ENCODE assay signal across 8 mouse cellular contexts in genomic region chr11:106770195-106770974, GRCm38 (mm10). TPM values are rescaled to one million over a fixed set of nuclear protein-coding genes. Genes with fewer than 3 reads are reported as not detected.
DNase-seq lines count a peak whose midpoint lies in the region; ATAC-seq and TF ChIP-seq lines count a peak whose summit lies in the region.

No protein-coding gene starts in this region.

- no peak overlapping the region for H3K9ac ChIP-seq in forebrain, postnatal 0 days
- no peak overlapping the region for H3K9ac ChIP-seq in forebrain, embryonic 12.5 days

- no peaks in the 10 kb centered on the region for H3K9me3 ChIP-seq in forebrain, postnatal 0 days (ENCODE audit: low read length)
- H3K9me3 ChIP-seq in forebrain, embryonic 12.5 days, result no peaks in the 10 kb centered on the region

- H3K4me3 ChIP-seq in forebrain, postnatal 0 days (ENCODE audit: low read depth, low read length), result no peak overlapping the region
- H3K4me3 ChIP-seq in forebrain, embryonic 12.5 days (replicated peaks), result no peak overlapping the region

- TF ChIP-seq CTCF in forebrain, postnatal 0 days (IDR thresholded peaks at IDR 0.05; ENCODE audit: low read depth), result peak; percentile 70

- H3K4me2 ChIP-seq in forebrain, postnatal 0 days (ENCODE audit: low read depth), result no peak overlapping the region
- H3K4me2 ChIP-seq in forebrain, embryonic 12.5 days, result no peak overlapping the region

- 94% methylated on average over 9 of the region's 9 CpGs for WGBS in forebrain, postnatal 0 days
- 97% methylated on average over 9 of the region's 9 CpGs for WGBS in forebrain, embryonic 12.5 days

- DNase-seq in forebrain, postnatal 0 days, result peak; percentile 48
- peak; percentile 41 for DNase-seq in retina, postnatal 1 day
- no peak for DNase-seq in retina, embryonic 14.5 days (ENCODE audit: low spot score)
- peak; percentile 88 for DNase-seq in induced T-regulatory cell, adult 2 months (ENCODE audit: low read depth)
- DNase-seq in thymus, postnatal 0 days (ENCODE audit: low spot score), result peak; percentile 68
- no peak for DNase-seq in ovary, adult 18-20 months (ENCODE audit: low spot score)
- DNase-seq in adrenal gland, adult 8-10 months, result no peak

- H3K27me3 ChIP-seq in forebrain, postnatal 0 days (ENCODE audit: insufficient read depth, low read length), result no peaks in the 10 kb centered on the region
- H3K27me3 ChIP-seq in forebrain, embryonic 12.5 days, result no peaks in the 10 kb centered on the region

- H3K36me3 ChIP-seq in forebrain, postnatal 0 days (ENCODE audit: insufficient read depth), result peaks cover 56% of the 10 kb centered on the region
- H3K36me3 ChIP-seq in forebrain, embryonic 12.5 days (replicated peaks), result peaks cover 85% of the 10 kb centered on the region

- H3K4me1 ChIP-seq in forebrain, postnatal 0 days (ENCODE audit: insufficient read depth), result no peaks in the 10 kb centered on the region
- no peaks in the 10 kb centered on the region for H3K4me1 ChIP-seq in forebrain, embryonic 12.5 days

- ATAC-seq in forebrain, postnatal 0 days, result no peak
- ATAC-seq in forebrain, embryonic 12.5 days (ENCODE audit: low FRiP score), result no peak

- H3K27ac ChIP-seq in forebrain, postnatal 0 days (ENCODE audit: low read depth, low read length), result no peak overlapping the region
- H3K27ac ChIP-seq in forebrain, embryonic 12.5 days, result no peak overlapping the region

RNA-seq across cellular contexts. Expression of gene Polg2, which starts 9.0 kb away (rescaled TPM):
- 9.5 and 10.5 TPM in 2 replicates for total RNA-seq in forebrain, postnatal 0 days (2014; rRNA removed)
- polyA plus RNA-seq in forebrain, postnatal 0 days (2015; fragmentation: Nextera tagmentation; extraction: Ambion mirVana), result 10.0 and 11.3 TPM in 2 replicates
- 10.3 and 10.4 TPM in 2 replicates for polyA plus RNA-seq in forebrain, embryonic 12.5 days (2016; fragmentation: Nextera tagmentation; extraction: Ambion mirVana)
- polyA plus RNA-seq in thymus, postnatal 0 days (2015; fragmentation: Nextera tagmentation; extraction: Ambion mirVana), result 18.9 and 19.1 TPM in 2 replicates
- total RNA-seq in adrenal gland, adult 8-10 months (2022), result 10 to 100 TPM in 1 of 4 experiments, 1 to 10 TPM in 3; 5.5 to 14.4 (median 7.9) TPM

RNA-seq across cellular contexts. Expression of gene Ddx5, which starts 18.6 kb away (rescaled TPM):
- total RNA-seq in forebrain, postnatal 0 days (2014; rRNA removed), result 462 and 530 TPM in 2 replicates
- polyA plus RNA-seq in forebrain, postnatal 0 days (2015; fragmentation: Nextera tagmentation; extraction: Ambion mirVana), result 274 and 306 TPM in 2 replicates
- polyA plus RNA-seq in forebrain, embryonic 12.5 days (2016; fragmentation: Nextera tagmentation; extraction: Ambion mirVana), result 507 and 536 TPM in 2 replicates
- polyA plus RNA-seq in thymus, postnatal 0 days (2015; fragmentation: Nextera tagmentation; extraction: Ambion mirVana), result 417 and 435 TPM in 2 replicates
- total RNA-seq in adrenal gland, adult 8-10 months (2022), result 1,000 to 10,000 TPM in 1 of 4 experiments, 100 to 1,000 TPM in 3; 854 to 1,069 (median 919) TPM

RNA-seq across cellular contexts. Expression of gene Cep95, which starts 18.7 kb away (rescaled TPM):
- 13.8 and 15.8 TPM in 2 replicates for total RNA-seq in forebrain, postnatal 0 days (2014; rRNA removed)
- 4.7 and 6.9 TPM in 2 replicates for polyA plus RNA-seq in forebrain, postnatal 0 days (2015; fragmentation: Nextera tagmentation; extraction: Ambion mirVana)
- polyA plus RNA-seq in forebrain, embryonic 12.5 days (2016; fragmentation: Nextera tagmentation; extraction: Ambion mirVana), result 25.4 and 27.0 TPM in 2 replicates
- 20.7 and 23.6 TPM in 2 replicates for polyA plus RNA-seq in thymus, postnatal 0 days (2015; fragmentation: Nextera tagmentation; extraction: Ambion mirVana)
- total RNA-seq in adrenal gland, adult 8-10 months (2022), result 10 to 100 TPM in 2 of 4 experiments, 1 to 10 TPM in 2; 8.5 to 14.8 (median 11.4) TPM

RNA-seq across cellular contexts. Expression of gene Milr1, which starts 19.4 kb away (rescaled TPM):
- total RNA-seq in forebrain, postnatal 0 days (2014; rRNA removed), result 1.5 TPM in 1 of 2 replicates, not detected in the other
- polyA plus RNA-seq in forebrain, postnatal 0 days (2015; fragmentation: Nextera tagmentation; extraction: Ambion mirVana), result 0.55 and 1.0 TPM in 2 replicates
- polyA plus RNA-seq in forebrain, embryonic 12.5 days (2016; fragmentation: Nextera tagmentation; extraction: Ambion mirVana), result 0.91 and 0.95 TPM in 2 replicates
- polyA plus RNA-seq in thymus, postnatal 0 days (2015; fragmentation: Nextera tagmentation; extraction: Ambion mirVana), result 8.2 and 11.4 TPM in 2 replicates
- 1 to 10 TPM; 1.6 to 4.6 (median 2.2) TPM for total RNA-seq in adrenal gland, adult 8-10 months (2022)

RNA-seq across cellular contexts. Expression of gene Pecam1, which starts 20.0 kb away (rescaled TPM):
- 14.4 and 22.4 TPM in 2 replicates for total RNA-seq in forebrain, postnatal 0 days (2014; rRNA removed)
- polyA plus RNA-seq in forebrain, postnatal 0 days (2015; fragmentation: Nextera tagmentation; extraction: Ambion mirVana), result 10.6 and 11.4 TPM in 2 replicates
- 14.8 and 15.5 TPM in 2 replicates for polyA plus RNA-seq in forebrain, embryonic 12.5 days (2016; fragmentation: Nextera tagmentation; extraction: Ambion mirVana)
- 60.8 and 61.8 TPM in 2 replicates for polyA plus RNA-seq in thymus, postnatal 0 days (2015; fragmentation: Nextera tagmentation; extraction: Ambion mirVana)
- 10 to 100 TPM; 59.0 to 91.0 (median 69.9) TPM for total RNA-seq in adrenal gland, adult 8-10 months (2022)

Comparison
In these comparisons a context has a peak if more than half of its experiments do, and no peak if none do; other contexts are left out.
1. DNase-seq: peak in forebrain, postnatal 0 days (single experiment), retina, postnatal 1 day (single experiment), induced T-regulatory cell, adult 2 months (single experiment) and thymus, postnatal 0 days (single experiment); none in retina, embryonic 14.5 days (single experiment), ovary, adult 18-20 months (single experiment) and adrenal gland, adult 8-10 months (single experiment).